Mouse (Mus musculus) stomach, embryonic 14.5 days (tissue): ENCODE measurements around the gene Gm3402. TPM values are rescaled to one million over a fixed set of nuclear protein-coding genes. Genes with fewer than 3 reads are reported as not detected.
"Not testable (repeated sequence)": the region's sequence is repeated elsewhere in the genome, so short reads cannot be mapped to it uniquely, and the experiment has no call there.

Source experiments
- ATAC-seq: fragments of 200-750 bp; cut with Nextera tagmentation; 2 replicates; pipeline ENCODE4 v1.8.0; 2017; ENCODE audit warnings: low read depth, moderate TSS enrichment; ENCODE audit not compliant: insufficient number of reproducible peaks, insufficient read depth, low FRiP score
- H3K27ac ChIP-seq: fragments of 300-500 bp; sonication (generic); 2 replicates; pipeline ENCODE4 v1.5.1; 2014; ENCODE audit warnings: mild to moderate bottlenecking, low read length, moderate library complexity, mixed read lengths
- H3K27me3 ChIP-seq: fragments of 300-500 bp; sonication (generic); 2 replicates; pipeline ENCODE4 v1.6.1; 2014; ENCODE audit warnings: low read length, control low read depth, mixed read lengths; ENCODE audit not compliant: control insufficient read depth, insufficient read depth
- H3K36me3 ChIP-seq: fragments of 300-500 bp; sonication (generic); 2 replicates; pipeline ENCODE4 v1.6.1; 2014; ENCODE audit warnings: mild to moderate bottlenecking, control low read depth, low read length, moderate library complexity, mixed read lengths; ENCODE audit not compliant: control insufficient read depth, insufficient read depth
- H3K4me1 ChIP-seq: fragments of 300-500 bp; sonication (generic); 2 replicates; pipeline ENCODE4 v1.6.1; 2014; ENCODE audit warnings: low read length, control low read depth, mixed read lengths; ENCODE audit not compliant: control insufficient read depth, insufficient read depth
- H3K4me2 ChIP-seq: fragments of 300-500 bp; sonication (generic); replicated peaks from 2 replicates; pipeline ENCODE4 v1.6.1; 2014; ENCODE audit warnings: low read depth, low read length, control low read depth
- H3K4me3 ChIP-seq: fragments of 300-500 bp; sonication (generic); 2 replicates; pipeline ENCODE4 v1.5.1; 2014; ENCODE audit warnings: low read depth, low read length, control low read depth
- H3K9ac ChIP-seq: fragments of 300-500 bp; sonication (generic); replicated peaks from 2 replicates; pipeline ENCODE4 v1.6.1; 2014; ENCODE audit warnings: low read depth, mild to moderate bottlenecking, control low read depth, low read length, moderate library complexity, mixed read lengths
- H3K9me3 ChIP-seq: fragments of 300-500 bp; sonication (generic); 2 replicates; pipeline ENCODE4 v1.6.1; 2016; ENCODE audit warnings: low read depth, low read length, control low read depth; ENCODE audit not compliant: control insufficient read depth
- WGBS: fragments of 180-500 bp; shearing (Covaris S2); extraction: QIAGEN DNeasy Blood & Tissue Kit; methylation state at CpG from one replicate; pipeline ENCODE4 v1.1.7; 2014; 5-methylcytosine and 5-hydroxymethylcytosine counted together
- polyA plus RNA-seq: library from polyadenylated mRNA; unstranded; fragments of >200 nt; fragmentation: Nextera tagmentation; extraction: Ambion mirVana; gene quantifications from 2 replicates; pipeline ENCODE4 v1.2.1, GENCODE M21; 2014

The Gm3402 gene
- polyA plus RNA-seq, 1 experiment from 2014 or later: not detected

DNA sequence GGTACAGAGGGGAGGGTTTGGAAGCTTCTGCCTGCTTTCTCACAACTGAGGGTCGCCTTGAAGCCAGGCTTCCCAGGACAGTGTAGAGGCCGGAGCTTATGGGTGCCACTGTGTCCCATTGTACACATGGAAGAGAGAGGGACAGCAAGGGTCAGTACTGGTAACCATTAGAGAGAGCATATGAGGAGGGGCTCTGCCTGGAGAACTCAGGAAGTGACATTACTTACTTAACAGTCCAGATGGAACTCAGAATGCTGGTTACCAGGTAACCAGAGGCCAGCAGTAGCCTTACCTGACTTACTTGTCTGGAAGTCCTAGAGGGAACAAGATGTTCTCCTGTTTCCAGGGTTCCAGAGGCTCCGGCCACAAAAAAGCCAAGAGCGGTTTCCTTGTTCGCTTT is 22.9 kb upstream of the Gm3402 start, which contains the start of gene Gm6370:
TSS of gene Gm6370 (plus strand) at position 301 of the 400 bp plus-strand sequence.
- not testable (repeated sequence) for H3K4me2 ChIP-seq, H3K4me3 ChIP-seq, H3K27me3 ChIP-seq, H3K36me3 ChIP-seq, ATAC-seq, H3K27ac ChIP-seq, H3K9ac ChIP-seq, H3K9me3 ChIP-seq, H3K4me1 ChIP-seq
- WGBS: no CpG with 5 or more reads among the region's 5 CpGs

DNA sequence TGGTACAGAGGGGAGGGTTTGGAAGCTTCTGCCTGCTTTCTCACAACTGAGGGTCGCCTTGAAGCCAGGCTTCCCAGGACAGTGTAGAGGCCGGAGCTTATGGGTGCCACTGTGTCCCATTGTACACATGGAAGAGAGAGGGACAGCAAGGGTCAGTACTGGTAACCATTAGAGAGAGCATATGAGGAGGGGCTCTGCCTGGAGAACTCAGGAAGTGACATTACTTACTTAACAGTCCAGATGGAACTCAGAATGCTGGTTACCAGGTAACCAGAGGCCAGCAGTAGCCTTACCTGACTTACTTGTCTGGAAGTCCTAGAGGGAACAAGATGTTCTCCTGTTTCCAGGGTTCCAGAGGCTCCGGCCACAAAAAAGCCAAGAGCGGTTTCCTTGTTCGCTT is 11.8 kb upstream of the Gm3402 start, which contains the start of gene 4930449I24Rik:
TSS of gene 4930449I24Rik (plus strand) at position 301 of the 400 bp plus-strand sequence.
- not testable (repeated sequence) for H3K4me1 ChIP-seq, H3K27ac ChIP-seq, H3K9ac ChIP-seq, ATAC-seq, H3K9me3 ChIP-seq, H3K27me3 ChIP-seq, H3K4me2 ChIP-seq, H3K4me3 ChIP-seq, H3K36me3 ChIP-seq
- no CpG with 5 or more reads among the region's 5 CpGs for WGBS

DNA sequence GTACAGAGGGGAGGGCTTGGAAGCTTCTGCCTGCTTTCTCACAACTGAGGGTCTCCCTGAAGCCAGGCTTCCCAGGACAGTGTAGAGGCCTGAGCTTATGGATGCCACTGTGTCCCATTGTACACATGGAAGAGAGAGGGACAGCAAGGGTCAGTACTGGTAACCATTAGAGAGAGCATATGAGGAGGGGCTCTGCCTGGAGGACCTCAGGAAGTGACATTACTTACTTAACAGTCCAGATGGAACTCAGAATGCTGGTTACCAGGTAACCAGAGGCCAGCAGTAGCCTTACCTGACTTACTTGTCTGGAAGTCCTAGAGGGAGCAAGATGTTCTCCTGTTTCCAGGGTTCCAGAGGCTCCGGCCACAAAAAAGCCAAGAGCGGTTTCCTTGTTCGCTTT is 11.6 kb downstream of the Gm3402 start, which contains the start of gene Gm3404:
TSS of gene Gm3404 (plus strand) at position 301 of the 400 bp plus-strand sequence.
- H3K4me2 ChIP-seq, H3K27me3 ChIP-seq, ATAC-seq, H3K36me3 ChIP-seq, H3K9ac ChIP-seq, H3K27ac ChIP-seq, H3K4me1 ChIP-seq, H3K4me3 ChIP-seq, H3K9me3 ChIP-seq: not testable (repeated sequence)
- 100% methylated on average over 2 of the region's 3 CpGs for WGBS

- WGBS: 100% methylated on average over 2 of the region's 3 CpGs
- H3K4me3 ChIP-seq, H3K36me3 ChIP-seq, H3K4me2 ChIP-seq, H3K27me3 ChIP-seq, H3K9ac ChIP-seq, H3K27ac ChIP-seq, ATAC-seq, H3K9me3 ChIP-seq, H3K4me1 ChIP-seq: not testable (repeated sequence)
Observed at GRCm38 (mm10) chr5:146537347-146537746, 23.4 kb downstream of the Gm3402 start, which contains the start of gene Gm3409. Gene Gm3409, plus strand, starts transcription at chr5:146537647.

DNA sequence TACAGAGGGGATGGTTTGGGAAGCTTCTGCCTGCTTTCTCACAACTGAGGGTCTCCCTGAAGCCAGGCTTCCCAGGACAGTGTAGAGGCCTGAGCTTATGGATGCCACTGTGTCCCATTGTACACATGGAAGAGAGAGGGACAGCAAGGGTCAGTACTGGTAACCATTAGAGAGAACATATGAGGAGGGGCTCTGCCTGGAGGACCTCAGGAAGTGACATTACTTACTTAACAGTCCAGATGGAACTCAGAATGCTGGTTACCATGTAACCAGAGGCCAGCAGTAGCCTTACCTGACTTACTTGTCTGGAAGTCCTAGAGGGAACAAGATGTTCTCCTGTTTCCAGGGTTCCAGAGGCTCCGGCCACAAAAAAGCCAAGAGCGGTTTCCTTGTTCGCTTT is 41.9 kb downstream of the Gm3402 start, which contains the start of gene Gm3415:
TSS of gene Gm3415 (plus strand) at position 301 of the 400 bp plus-strand sequence.
- not testable (repeated sequence) for H3K4me2 ChIP-seq, H3K9me3 ChIP-seq, H3K9ac ChIP-seq, H3K4me3 ChIP-seq, H3K4me1 ChIP-seq, H3K27ac ChIP-seq, ATAC-seq, H3K27me3 ChIP-seq, H3K36me3 ChIP-seq
- WGBS: no CpG with 5 or more reads among the region's 3 CpGs

- 77% methylated on average over 1 of the region's 1 CpGs for WGBS
Observed at GRCm38 (mm10) chr5:146564259-146564658, 50.3 kb downstream of the Gm3402 start.

More at GRCm38 (mm10) chr5:146564259-146564658, 50.3 kb downstream of the Gm3402 start:
- Histone ChIP-seq H3K36me3 (no peaks in the 10 kb centered on the region), H3K27me3 (no peaks in the 10 kb centered on the region), H3K9ac (no peak overlapping the region), H3K9me3 (no peaks in the 10 kb centered on the region), H3K4me3 (no peak overlapping the region), H3K4me2 (no peak overlapping the region), H3K4me1 (no peaks in the 10 kb centered on the region), H3K27ac (no peak overlapping the region)
- ATAC-seq: no peak

Other genes starting within 250 kb of the Gm3402 start
- gene Wasf3, start 129.1 kb upstream of the Gm3402 start, polyA plus RNA-seq: 1.8 and 2.0 TPM in 2 replicates
- not detected in 2 replicates for gene Gm6408, start 32.2 kb upstream of the Gm3402 start, polyA plus RNA-seq
- gene Gm6370, start 22.8 kb upstream of the Gm3402 start, polyA plus RNA-seq: not detected in 2 replicates
- not detected in 2 replicates for gene 4930449I24Rik, start 11.7 kb upstream of the Gm3402 start, polyA plus RNA-seq
- not detected in 2 replicates for gene Gm3404, start 11.7 kb downstream of the Gm3402 start, polyA plus RNA-seq
- not detected in 2 replicates for gene Gm3409, start 23.5 kb downstream of the Gm3402 start, polyA plus RNA-seq
- not detected in 2 replicates for gene Gm3415, start 42.0 kb downstream of the Gm3402 start, polyA plus RNA-seq
- not detected in 2 replicates for gene Gpr12, start 71.1 kb downstream of the Gm3402 start, polyA plus RNA-seq